Mouse (Mus musculus) brain, embryonic 14.5 days (tissue): Measurements from ENCODE around the gene Gmpr2.

Experiments used
- CTCF ChIP-seq: fragments of 200-500 bp; IDR thresholded peaks from 2 replicates; pipeline ENCODE4 v1.5.1; 2012; ENCODE audit warnings: inconsistent platforms, mild to moderate bottlenecking, moderate library complexity, borderline replicate concordance; ENCODE audit not compliant: insufficient read depth, insufficient read length; ENCODE audit errors: extremely low read depth
- POLR2A ChIP-seq: fragments of 200-500 bp; IDR thresholded peaks from 2 replicates; pipeline ENCODE4 v1.6.1; 2012; ENCODE audit warnings: mild to moderate bottlenecking, inconsistent platforms, borderline replicate concordance; ENCODE audit not compliant: poor library complexity, insufficient read depth, insufficient read length, severe bottlenecking; ENCODE audit errors: extremely low read depth

GRCm38 (mm10) chr14:55629312-55629711 is 42.4 kb upstream of the Gmpr2 start:
- TF ChIP-seq CTCF = peak; percentile 76
- no peak for TF ChIP-seq POLR2A
